Mouse (Mus musculus) lung, postnatal 36 days (tissue): ENCODE measurements around the gene Il22ra1.
A peak's percentile ranks its signal among the peaks of the same experiment; 100 is the strongest.

Experiments
- DNase-seq: peaks from one replicate; pipeline ENCODE4 v3.0.0; 2022; ENCODE audit warnings: mixed read lengths

The Il22ra1 gene

DNA sequence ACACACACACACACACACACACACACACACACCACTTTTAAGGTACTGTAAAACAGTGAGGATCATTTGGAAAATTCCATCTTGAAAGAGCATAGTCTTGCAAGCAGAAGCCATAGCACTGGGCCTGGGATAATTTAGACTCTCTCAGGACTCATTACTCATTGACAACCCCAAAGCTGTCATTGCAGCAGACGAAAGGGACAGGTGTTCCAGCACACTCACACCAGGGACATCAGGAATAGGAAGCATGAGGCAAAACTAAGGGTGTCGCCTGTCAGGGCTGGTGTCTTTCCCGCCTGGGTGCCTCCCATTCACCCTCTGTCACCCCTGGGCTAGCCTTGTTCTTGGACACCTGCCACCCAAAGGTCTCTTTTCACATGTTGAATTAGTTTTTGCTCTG lies 8.9 kb downstream of the Il22ra1 start:
- no peak for DNase-seq

DNA sequence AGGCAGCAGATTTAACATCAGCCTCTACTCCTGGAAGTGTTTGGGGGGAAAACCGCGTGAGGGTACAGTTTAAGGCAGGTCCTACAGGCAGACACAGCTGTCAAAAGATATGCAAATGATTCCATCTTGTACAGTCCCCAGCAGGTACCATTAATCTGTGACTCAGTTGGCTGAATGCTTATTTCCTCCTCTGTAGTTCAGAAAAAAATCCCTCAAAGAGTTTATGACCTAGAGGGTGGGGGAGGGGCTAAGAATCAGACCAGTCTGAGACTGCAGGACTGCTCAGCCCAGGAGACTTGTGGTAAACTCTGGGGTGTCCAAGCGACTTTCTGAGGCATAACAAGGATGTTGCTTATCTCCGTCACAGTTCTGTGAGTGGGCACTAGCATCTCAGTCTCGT lies 10.3 kb downstream of the Il22ra1 start:
- no peak for DNase-seq

DNA sequence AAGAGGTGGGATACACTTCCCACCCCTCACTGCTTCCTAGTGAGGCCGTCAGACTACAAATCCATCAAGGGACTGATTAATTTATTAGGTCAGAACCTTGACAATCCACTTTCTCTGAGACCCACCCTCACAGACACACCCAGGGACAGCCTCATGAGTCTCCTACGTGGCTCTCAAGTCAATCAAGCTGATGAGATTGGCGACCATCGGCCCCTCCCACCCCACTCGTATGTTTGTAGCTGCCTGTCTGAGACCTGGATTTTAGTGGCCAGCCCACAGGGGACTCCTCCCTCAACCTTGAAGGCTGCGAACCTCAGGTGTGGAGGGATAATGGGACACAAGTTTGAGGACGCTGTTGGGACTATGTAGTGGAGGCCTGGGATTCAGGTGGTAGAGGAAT lies 11.2 kb downstream of the Il22ra1 start:
- no peak for DNase-seq

DNA sequence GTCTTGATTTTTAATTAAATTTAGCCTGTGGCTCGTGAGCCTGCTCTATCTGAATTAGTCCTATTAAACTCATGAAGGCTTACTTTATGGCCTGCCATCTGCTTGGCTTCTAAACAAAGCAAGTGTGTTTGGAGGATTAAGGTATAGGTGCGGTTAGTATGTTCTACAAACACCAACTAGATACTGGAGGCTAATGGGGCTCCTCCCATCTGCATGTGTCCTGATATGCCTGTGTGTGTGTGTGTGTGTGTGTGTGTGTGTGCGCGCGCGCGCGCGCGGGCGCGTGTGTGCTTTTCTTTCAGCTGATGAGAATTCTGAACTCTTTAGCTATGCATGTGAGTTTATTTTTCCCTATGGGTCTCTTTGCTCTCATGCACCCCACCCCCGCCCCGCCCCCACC lies 11.7 kb downstream of the Il22ra1 start:
- no peak for DNase-seq

DNA sequence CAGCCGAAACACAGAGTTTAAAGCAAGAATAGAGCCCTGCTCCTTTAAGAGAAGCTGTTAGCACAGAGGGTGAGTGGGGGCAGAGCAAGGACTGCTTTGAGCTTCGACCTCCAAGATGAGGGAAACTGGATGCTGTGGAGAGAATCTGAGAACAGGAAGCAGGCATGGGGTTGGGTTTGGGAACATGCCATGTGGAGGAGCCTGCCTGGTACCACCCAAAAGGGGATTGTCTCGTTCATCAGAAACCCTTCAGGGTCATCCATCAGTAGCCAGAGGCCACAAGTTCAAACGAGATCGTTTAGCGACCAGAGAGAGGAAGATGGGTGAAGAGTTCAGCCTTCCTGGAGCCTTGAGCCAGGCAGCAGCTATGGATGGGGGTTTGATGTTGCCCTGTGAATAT lies 15.5 kb downstream of the Il22ra1 start:
- DNase-seq = no peak

DNA sequence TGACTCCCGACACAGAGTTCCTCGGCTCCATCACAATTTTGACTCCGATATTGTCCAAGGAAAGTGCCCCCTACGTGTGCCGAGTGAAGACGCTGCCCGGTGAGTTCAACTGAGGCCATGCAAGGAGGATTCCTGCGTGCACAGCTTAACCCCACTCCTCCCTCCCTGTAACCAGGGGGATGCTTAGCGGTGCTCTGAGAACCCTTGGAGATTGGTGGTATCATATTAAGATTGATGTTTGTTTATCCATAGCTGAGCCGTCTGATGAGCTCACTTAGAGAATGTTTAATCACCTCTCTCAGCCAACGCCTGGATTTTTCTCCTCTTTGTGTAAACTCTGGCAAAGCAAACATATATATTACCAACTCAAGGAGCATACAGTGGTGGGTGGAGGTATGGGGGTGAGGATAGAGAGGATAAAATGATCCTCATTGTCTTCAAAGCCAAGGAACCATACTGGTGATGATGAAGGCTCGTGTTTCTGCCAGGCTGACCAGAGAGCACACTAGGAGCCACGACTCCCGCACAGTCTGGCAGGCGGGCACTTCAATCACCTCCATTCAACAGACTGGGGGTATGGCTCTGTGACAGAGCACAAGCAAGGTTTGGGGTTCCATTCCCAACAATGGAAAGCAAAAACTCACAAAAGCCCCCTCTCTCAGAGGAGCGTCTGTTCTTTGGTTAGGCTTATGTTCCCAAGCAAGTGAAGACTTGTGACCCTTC lies 16.9 kb downstream of the Il22ra1 start:
- DNase-seq = peak; percentile 7

DNA sequence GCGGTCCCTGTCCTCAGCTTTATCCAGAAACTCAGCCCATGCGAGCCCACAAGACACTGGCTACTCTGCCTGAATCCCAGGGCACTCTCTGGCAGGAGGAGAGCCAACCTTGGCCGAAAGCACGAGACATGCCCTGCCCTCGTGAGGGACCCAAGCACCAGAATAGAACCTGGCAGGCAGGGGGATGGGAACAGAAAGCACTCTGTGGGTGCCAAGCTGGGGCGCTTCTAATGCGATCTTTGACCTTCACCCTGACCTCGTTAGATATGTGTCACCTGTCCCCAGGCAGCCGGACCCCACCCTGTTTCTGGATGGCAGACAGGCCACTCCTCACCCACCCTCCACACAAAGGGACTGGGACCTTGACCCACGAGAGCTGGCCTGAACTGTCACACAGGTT lies 17.6 kb downstream of the Il22ra1 start:
- DNase-seq = no peak

DNA sequence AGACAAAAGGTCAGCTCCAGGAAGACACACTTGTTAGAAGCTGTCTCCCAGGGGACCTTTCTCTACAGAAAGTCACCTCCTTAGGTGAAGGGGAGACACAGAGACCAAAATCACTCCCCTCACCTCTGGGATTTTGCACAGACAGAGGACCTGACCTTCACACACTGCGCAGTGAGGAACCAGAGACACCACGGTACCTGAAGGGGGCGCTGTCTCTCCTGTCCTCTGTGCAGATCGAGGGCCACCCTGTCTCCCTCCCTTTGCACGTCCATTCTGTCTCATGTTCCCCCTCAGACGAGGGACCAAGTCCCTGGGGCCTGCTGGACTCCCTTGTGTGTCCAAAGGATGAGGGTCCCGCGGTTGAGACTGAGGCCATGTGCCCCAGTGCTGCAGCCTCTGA lies 22.9 kb downstream of the Il22ra1 start:
- no peak for DNase-seq

DNA sequence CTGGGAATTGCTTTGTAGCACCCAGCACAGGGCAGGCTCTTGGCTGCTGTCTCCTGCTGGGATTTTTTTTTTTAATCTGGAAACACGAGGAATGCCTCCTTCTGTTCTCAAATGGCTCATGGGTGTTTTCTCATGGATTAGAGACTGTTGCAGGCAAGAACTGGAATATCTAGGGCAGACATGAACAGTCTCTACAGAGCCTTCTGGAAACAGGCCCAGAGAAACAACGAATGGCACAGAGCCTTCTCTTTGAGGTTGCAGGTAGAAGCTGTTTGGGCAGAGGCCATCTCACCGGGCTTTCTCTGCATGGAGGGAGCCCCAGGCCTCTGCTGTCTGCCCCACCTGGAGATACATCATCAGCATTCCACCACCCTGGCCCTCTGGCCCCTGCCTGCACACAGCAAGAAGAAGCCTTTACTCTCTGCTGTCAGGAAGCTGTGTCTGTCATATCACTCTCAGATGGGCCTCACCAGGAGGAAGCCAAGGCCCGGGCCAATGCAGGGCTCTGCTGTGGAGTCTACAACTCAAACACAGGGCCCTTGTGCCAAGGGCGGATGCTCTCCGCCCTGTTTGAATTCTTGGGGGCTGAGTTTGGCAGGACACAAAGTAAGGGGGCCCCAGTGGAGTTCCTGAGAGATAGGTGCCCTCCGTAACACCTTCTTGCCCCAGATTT lies 24.3 kb downstream of the Il22ra1 start:
- no peak for DNase-seq

DNA sequence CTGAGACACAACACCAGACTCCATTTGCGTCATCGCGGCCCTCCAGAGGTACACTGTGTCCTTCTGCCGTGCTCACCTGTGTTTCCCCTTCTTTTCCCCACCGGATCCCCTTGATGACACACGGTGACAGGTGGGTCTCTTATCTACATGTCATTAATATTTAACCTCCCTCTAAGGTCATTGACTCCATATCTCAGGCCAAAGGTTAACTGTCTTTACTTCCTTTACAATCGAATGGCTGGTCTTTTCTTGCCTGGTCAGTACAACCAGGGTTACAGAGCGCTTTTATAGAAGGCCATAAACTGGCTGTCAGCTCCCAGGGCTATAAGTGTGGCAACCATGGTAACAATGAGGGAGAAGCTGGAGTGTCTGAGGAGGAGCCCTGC lies 24.8 kb downstream of the Il22ra1 start:
- DNase-seq = no peak

DNA sequence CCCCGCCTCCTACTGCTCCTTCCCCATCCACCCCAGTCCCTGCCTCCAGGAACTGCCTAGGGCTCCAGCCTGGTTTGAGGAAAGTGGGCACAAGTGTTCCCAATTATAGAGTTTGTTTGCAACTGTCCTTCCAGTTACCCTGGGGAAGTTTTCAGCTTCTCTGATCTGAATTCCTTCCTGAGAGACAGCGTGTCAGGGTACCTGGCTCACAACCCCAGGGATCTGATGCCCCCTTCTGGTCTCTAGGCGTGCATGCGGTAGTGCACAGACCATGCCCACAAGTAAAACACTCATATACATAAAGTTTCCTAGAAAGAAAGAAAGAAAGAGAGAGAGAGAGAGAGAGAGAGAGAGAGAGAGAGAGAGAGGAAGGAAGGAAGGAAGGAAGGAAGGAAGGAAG lies 30.4 kb downstream of the Il22ra1 start:
- no peak for DNase-seq

DNA sequence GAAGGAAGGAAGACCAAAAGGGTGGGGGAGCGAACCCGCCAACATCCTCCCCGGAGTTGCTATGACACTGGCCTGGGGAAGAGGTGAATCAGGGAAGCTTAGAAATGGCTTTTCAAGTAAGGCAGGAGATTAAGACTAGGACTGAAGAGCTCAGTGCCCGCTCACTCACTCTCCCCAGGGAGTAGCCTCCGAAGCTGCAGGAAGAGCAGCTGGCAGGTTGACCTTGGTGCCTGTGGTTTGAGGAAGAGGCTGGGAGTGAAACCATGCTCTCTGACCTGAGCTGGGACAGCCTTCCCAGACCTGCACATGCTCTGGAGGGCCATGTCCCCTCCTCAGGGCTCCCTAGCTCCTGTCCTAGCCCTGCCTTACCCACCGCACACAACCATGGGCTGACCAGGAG lies 30.9 kb downstream of the Il22ra1 start:
- no peak for DNase-seq

DNA sequence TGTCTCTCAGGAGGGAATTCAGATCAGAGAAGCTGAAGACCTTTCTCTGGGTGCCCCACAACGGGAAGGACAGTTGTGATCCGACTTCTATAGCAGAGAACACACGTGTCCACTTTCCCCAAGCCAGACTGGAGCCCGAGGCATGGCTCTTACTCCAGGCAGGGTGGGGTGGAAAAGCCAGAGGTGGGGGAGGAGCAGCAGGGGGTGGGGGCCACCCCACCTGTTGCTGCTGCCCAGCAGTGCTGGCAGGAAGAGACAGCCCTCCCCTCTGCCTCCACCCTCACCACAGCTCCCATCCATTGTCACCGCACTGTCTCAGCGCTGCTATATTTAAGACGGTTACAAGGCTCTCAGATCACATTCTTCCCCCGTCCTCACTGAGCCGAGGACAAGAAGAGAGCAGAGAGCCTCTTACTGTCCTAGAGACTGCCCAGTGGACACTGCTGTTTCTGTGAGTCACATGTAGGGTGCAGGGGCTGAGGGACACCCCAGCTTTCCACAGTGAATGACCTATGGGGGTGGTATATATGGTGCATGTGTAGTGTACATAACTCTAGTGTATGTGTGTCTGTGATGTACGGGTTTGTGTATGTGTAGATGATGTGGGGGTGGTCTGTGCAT lies 31.5 kb downstream of the Il22ra1 start, which contains the start of gene Myom3:
TSS of gene Myom3 (plus strand) at position 360 of the 621 bp plus-strand sequence.
- DNase-seq = no peak

DNA sequence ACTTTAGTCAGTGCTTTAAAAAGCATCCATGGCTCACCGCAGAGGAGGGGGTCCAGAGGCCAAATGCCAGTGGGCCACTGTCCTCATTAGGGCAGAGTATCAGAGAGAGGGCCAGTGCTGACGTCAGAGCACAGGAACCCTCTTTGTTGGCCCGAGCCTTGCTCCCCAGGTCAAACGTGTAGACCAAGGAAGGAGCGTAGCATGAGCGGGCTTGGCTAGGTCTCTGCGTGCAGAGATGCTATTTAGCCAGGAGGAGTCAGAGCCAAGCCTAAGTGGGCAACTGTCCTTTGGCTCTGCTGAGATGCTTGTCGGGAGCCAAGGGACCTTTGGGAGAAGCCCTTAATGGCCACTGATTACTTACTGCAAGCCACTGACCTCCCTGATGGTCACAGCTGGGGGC lies 33.1 kb downstream of the Il22ra1 start:
- DNase-seq = no peak

DNA sequence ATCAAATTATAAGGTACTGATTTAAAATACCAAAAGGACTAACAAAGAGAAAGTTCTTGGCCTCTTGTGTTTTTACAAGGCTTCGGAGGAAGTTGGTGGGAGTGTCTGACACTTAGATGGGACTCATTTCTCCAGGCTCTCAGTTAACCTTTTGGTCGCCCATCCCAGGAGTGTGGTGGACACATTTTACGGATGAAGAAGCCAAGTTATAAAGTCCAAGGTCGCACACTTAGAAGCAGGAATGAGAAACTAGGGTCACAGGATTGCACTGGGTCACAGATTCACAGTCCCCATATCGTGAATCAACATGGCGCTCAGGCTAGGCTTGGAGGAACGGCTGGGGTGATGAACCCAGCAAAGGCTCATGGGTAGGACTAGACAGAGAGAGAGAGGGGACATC lies 33.6 kb downstream of the Il22ra1 start:
- DNase-seq = no peak

DNA sequence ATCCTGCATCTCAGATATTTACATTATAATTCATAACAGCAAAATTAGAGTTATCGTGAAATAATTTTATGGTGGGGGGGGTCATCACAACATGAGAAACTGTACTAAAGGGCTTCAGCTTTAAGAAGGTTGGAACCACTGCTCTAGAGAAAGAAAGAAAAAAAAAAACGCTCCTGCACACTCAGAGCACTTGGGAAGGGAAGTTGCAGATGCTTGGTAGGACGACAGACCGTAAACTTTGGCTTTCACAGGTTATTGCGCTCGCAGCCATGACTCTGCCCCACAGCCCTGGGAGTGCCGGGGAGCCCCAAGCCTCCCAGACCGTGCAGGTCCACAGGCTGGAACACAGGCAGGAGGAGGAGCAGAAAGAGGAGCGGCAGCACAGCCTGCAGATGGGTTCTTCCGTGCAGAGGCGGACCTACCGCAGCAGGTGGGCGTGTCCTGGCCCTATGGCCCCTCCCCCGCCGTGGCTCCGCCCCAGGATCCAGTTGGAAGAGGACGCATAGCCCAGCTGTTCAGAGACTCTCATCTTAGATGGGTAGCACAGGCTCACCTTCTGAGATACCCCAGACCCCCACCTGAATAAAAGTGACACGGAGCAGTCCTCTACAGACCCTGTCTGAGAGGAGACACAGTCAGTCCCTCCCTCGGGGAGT lies 34.4 kb downstream of the Il22ra1 start:
- peak; percentile 77 for DNase-seq

DNA sequence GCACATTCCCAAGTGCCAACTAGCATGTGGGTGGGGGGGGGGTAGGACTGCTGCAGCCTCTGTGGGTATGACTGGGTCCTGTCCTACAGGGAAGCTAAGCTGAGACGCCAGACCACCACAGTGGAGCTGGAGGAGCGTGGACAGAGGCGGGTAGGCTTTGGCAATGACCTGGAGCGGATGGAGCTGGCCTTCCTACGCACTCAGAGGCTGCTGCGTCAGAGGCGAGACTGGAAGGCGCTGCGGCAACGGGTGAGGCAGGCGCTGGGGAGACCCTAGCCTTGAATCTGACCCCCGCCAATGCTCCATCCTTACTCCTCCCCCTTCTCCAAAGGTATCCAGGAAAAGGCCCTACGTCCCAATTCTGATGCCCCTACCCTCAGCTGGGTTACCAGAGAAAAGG lies 36.7 kb downstream of the Il22ra1 start:
- no peak for DNase-seq

DNA sequence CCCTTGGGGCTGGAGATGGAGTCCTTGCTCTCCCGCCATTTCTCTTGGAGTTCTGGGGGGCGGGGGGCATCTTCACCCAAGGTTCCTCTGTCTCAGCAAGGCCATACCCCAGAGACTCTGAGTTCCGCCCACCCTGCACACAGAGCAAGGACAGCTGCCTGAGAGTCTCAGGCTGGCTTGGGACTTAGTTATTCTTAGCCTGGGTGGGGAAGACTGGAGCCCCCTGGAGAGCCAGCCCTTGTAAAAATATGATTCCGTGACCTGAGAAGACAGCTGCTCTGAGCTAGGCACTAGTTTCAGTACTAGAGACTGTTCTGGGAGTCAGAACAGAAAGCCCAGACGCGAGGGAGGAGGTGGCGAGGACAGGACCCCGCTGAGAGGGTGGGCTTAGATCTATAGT lies 37.7 kb downstream of the Il22ra1 start:
- no peak for DNase-seq

DNA sequence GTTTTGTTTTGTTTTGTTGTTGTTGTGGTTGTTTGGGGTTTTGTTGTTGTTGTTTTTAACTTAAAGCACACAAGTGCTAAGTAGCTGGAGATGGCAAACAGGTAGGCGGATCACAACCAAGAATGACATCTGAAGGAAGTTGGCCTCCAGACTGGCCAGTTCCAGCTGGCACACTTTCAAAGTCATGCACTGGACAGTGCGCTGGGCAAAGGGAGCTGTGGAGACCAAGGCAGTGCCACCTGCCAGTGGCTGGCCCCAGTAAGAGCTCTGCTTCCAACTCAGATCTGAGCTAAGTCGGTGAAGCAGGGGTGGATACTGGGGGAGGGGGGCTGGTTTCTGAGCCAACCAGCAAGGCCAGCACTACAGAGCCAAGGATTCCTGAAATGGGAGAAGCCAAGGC lies 39.0 kb downstream of the Il22ra1 start:
- no peak for DNase-seq

DNA sequence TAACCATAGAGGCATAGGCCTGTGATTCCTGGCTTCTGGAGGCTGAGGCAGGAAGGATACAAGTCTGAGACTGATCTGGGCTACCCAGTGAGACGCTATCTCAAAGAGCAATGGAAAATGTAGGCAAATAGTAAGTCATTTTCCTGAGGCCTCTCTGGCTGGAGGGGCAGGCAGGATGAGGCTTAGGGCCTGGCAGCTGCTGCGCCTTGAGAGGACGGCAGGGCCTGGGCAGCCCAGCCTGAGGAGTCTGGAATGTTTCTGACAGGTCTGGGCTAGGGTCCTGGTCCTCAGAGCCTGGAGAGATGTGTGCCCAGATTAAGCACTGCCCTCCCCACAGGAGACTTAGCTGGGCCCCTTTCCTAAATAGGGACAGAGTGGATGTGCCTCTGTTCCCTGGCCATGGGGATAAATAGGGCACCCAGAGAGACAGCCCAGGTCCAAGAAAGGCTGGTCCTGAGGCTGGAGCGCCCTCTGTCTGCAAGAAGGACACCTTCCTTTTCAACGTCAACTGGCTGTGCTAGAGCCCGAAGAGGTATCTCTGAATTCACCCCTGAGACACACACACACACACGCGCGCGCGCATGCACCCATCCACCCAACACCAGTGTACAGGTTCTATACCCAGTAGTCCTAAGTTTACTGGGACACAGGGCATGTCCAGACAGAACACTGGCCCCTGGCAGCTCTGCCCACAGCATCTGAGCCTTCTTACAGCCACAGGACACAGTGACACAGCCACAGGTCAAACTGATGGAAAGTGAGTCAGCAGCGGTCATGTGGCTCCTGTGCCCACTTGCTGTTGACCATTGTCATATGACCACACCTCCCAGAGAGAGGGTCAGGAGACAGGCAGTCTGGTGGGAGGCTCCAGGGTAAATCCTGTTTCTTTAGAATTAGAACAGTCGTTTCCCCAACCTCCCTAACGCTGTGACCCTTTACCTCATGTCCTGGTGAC lies 40.9 kb downstream of the Il22ra1 start:
- DNase-seq = peak; percentile 29

DNA sequence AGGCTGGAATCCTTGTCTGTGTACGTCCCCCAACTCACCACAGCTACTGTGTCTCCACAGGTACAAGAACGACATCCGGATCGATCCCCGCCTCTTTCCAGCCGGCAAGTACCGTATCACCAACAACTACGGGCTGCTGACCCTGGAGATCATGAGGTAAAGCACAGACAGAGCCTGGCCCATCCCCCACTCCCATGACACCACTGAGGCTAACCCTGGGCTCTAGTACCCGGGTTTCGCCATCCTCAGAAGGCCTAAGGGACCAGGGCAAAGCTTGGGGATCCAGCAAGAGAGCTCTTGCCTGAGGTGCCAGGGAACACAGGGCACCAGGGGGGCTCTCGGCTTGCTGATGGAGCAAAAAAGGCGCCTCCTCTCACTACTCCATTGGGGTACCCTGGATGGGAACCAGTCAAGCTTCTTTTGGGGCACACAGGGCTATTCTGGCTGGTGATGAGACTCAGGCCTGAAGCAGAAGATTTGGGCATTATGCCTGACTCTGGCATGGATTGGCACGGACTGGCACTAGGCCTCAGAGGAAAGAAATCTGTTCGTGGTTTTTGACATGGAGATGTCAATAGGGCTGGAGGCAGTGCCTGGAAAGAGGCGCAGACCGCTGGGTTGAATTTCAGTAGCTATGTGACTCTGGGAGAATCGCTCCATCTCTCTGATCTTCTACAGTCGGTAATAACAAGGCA lies 42.8 kb downstream of the Il22ra1 start:
- DNase-seq = no peak

DNA sequence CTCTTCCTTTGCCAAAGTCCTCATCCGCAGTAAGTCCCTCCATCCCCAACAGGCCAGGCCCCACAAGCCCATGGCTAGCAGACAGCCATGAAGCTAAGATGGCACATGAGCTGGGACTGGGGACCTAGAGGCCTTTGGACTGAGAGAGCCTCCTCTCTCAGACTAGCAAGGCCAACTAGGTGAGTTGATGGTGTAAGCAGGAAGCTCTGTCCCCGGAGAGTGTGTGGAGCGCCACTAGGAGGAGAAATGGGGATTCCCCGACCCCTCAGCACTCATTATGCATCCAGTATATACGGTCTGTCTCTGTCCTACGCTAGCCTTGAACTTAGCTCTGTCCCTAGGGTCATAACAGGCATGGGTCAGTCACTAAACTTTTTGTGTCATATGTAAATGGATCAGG lies 43.6 kb downstream of the Il22ra1 start:
- no peak for DNase-seq
